Mouse (Mus musculus) thymus, postnatal 25 days (tissue): ENCODE results near the gene Bicd1.
A peak's percentile ranks its signal among the peaks of the same experiment; 100 is the strongest.
"Not testable (repeated sequence)": the region's sequence is repeated elsewhere in the genome, so short reads cannot be mapped to it uniquely, and the experiment has no call there.

Experiments
- DNase-seq: peaks from one replicate; pipeline ENCODE4 v3.0.0; 2022

Gene Bicd1

DNA sequence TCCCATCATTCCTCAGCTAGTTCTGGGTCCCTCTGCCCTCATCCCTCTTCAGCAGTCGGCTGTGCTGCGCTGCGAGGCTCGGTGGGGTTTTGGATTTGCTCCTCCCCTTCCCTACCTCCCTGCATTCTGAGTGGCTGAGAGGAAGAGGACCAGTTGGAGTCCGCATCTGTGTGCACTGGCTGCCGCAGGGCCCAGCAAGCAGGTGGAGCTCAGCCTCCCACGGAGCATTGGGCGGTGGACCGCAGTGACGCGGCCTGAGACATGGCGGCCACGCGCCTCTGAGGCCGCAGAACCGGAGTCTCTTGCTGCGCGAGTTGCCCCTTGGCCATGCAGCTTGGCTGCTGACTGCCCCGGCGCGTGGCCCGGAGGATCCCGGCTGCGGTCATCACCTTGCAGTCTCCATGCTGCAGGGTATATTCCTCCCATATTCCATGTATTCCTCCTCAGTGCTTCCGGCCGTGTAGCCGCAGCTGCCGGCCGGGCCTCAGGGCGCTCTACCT, at the start of gene Bicd1:
Gene Bicd1, plus strand, starts transcription at position 54 of the 500 bp plus-strand sequence.
- DNase-seq: peak; percentile 20

DNA sequence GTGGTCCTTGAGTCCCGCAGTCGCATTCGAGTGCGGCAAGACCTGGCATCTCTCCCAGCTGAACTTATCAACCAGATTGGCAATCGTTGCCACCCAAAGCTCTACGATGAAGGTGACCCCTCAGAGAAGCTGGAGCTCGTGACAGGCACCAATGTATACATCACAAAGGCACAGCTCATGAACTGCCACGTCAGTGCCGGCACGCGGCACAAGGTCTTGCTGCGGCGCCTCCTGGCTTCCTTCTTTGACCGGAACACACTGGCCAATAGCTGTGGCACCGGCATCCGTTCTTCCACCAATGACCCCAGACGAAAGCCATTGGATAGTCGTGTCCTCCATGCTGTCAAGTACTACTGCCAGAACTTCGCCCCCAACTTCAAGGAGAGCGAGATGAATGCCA, 46.2 kb upstream of the Bicd1 start:
- not testable (repeated sequence) for DNase-seq

DNA sequence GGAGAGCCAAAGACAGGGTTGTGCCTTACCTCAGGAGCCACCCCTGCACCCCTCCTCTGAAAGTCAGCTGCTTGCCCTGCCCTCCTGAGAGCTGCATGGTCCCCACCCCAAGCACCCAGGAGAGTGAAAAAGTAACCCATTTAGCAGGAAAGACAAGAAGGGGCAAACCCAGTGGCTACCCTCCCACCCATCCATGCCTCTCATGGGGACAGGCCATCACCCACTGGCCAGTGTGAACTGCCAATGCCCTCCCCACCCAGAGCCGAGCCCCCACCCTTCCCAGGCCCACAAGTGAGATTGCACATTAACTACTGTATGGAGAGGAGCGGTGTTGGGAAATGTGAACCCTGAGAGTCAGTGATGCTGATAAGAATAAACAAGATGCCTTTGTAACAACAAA, 42.7 kb upstream of the Bicd1 start:
- DNase-seq: not testable (repeated sequence)

DNA sequence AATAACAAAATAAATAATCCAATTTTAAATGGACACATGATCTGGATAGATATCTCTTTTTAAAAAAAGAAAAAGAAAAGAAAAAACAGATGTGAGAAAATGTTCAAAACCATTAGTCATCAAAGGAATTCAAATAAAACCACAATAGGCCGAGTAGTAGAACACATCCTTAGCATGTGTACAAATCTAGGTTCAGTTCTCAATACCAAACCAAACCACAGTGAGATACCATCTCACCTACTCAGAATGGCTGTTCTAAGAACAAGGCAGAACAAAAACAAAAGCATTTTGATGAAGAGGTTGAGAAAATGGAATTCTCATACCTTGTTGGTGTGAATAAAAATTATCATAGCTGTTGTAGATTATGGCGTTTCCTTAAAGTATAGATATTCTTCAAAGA, 42.3 kb upstream of the Bicd1 start:
- no peak for DNase-seq

DNA sequence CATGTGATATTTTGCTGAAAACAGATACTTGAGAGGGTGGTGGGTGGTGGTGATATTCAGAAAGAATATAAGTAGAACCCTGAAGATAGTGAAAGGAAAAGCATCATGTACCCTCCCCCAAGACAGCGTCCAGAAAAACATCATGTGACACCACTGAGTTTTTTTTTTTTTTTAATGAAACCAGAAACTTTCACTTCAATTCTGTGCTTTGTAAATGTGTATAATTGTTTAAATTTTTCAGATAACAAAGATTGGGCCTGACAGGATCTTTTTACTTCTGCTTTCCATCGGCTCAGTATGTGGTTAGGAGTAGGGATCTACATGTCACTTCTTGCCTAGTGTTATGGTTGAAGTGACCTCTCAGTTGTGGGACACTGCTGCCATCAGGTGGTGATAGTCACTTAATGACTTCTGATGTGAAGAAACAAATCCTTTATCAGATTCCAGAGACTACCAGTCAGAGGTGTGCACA, 33.7 kb upstream of the Bicd1 start:
- peak; percentile 75 for DNase-seq

DNA sequence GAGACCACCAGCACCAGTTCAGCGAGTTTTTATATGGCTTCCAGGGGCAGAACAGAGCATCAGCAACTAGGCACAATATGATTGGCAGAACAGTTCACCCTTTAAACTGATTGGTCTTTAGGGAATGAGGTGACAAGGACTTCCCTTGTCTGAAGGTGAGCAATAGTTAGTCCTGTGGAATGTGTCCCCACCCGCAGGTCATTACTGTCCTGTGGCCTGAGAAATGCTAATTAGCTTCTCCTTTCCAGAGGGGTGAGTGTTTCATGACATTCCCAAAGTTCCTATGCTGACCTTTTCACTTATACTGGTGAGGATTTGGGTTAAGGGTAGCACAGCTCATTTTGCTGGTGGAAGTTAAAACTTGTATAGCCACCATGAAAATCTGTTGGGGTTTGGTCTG, 25.2 kb upstream of the Bicd1 start:
- no peak for DNase-seq

DNA sequence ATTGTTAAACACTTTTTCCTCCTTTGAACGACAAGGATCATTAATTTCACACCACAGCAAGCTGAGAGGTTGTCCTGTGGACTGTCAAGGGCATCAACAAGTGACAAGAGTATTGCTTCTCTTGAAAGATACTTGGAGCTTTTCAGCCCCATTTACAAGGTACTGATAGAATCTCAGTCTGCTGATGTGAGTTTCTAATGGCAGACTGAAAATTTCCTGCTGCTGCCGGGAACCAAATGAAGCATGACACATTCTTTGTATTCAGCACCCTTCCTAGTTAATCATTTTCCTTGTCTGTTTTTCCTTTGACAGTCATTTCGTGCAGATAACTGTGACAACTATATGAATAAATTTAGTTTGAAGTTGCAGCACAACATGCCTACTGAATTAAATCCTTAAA, 22.3 kb upstream of the Bicd1 start:
- DNase-seq: no peak

DNA sequence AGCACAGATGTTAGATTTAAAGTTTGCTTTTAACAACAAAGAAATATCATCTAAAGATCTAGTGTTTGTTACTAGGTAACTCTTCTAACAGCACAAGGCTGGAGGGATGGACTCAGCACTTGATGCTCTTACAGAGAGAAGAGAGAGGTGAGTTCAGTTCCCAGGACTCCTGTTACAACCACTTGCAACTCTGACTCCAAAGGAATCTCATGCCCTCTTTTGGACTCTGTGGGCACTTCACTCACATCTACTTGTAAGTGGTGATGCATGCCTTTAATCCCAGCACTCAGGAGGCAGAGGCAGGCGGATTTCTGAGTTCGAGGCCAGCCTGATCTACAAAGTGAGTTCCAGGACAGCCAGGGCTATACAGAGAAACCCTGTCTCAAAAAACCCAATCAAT, 19.1 kb upstream of the Bicd1 start:
- DNase-seq: not testable (repeated sequence)

DNA sequence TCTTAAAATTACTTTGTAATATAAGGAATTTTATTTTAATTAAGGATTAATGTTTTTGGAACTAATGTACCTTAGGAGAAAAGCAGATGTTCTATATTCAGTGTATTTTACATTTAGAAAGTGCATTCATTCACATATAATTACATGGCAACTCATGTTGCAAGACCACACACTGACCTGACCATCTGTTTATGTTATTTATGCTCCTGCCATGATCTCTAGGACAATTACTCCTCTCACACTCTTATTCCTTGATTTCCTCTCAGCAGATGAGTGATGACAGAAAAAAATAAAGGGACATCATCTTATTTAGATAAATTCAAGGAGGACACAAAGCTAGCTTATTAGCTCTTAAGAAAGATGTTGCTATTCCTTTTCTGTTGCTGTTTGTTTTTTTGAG, 9.3 kb upstream of the Bicd1 start:
- no peak for DNase-seq

DNA sequence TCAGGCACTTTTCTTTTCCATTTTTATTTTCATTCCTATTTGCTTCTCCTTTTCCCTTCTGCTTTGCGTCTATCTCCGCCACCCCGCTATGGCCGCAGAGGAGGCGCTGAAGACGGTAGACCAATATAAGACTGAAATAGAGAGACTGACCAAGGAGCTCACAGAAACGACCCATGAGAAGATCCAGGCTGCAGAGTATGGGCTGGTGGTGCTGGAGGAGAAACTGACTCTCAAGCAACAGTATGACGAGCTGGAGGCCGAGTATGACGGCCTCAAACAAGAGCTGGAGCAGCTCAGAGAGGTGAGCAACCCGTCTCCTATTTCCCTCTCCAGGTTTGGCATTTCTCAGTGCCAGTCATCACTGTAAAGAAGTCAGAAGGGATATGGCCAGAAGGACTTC, 655 bp downstream of the Bicd1 start:
- no peak for DNase-seq

DNA sequence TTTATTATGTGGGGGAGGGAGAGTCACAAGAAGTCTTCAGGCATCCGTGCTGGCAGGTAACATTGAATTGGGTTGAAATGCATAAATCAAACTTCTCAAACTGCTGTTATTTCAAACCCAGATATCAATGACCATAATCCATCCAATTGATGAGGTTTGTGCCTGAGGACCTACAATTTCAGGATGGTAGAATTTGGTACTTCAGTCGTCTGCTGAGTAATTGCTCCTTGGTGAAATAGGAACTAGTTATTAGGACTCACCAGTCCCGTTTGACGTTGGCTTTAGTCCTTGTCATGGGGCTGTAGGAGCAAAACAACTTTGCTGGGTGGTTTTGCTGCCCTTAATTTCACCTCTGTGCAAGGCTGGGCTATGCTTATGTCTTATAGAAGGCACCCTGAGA, 1.2 kb downstream of the Bicd1 start:
- no peak for DNase-seq

DNA sequence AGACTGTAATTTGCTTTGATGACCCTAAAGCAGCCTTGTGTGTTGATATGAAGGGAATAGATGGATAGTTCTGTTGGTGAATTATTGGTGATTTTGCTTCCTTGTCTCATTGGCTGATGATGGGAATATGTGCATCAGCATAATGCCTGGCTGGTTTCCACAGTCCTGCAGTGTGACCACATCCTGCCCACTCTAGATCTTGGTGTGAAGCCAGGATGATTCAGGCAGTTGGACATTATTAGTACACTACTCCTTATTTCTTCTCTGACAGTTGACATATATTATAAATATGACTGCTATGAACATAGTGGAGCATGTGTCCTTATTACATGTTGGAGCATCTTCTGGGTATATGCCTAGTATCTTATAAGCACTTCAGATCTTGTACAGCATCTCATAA, 4.6 kb downstream of the Bicd1 start:
- no peak for DNase-seq

DNA sequence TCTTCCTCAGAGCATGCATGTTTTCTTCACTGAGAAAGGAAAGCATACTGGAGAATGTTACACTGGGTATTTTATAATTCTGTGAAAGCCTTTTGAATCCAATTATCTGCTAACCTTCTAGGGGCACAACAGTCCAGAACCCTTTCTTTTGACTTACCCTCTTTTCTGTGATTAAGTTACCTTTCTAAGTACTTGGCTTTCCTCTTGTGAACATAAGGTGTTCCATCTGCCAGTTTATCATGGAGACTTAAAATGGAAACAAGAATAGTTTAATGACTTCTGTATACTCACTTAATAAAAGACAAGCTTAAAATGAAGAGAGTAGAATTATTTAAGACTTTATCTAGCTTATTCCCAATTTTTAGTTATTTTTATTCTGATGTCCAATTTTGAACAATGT, 16.1 kb downstream of the Bicd1 start:
- DNase-seq: no peak

DNA sequence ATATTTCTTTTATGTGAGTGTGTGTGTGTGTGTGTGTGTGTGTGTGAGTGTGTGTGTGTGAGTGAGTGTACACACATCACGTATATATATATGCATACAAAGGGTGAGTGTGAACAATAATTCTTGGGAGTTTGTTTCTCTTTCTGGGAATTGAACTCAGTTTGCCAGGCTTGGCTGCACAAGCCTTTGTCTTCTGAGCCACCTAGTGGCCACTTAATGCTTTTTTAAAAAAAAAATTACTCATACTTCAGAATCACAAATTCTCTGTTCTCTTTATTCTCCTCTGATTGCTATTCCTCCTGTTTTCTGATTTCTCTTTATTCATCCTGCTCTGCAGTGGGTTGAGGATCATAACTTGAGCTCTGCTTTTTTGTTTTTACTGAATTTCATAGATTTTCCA, 30.5 kb downstream of the Bicd1 start:
- DNase-seq: no peak

DNA sequence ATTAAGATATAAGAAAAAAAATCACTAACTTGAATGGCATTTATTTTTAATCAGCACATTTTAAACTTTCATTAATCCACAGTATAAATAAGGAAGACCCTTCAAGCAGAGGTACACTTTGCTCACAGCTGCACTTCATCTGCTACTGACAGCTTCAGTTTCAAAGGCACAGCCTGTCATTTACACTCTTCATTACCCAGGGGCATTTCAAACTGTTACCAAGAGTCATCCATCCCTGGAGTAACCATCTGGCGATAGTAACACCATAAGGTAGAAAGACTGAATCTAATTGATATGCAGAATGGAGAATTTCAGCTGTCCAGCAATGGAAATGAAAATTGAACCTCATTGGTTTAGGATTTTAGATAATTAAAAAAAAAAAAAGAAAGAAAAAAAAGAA, 34.2 kb downstream of the Bicd1 start:
- DNase-seq: no peak

DNA sequence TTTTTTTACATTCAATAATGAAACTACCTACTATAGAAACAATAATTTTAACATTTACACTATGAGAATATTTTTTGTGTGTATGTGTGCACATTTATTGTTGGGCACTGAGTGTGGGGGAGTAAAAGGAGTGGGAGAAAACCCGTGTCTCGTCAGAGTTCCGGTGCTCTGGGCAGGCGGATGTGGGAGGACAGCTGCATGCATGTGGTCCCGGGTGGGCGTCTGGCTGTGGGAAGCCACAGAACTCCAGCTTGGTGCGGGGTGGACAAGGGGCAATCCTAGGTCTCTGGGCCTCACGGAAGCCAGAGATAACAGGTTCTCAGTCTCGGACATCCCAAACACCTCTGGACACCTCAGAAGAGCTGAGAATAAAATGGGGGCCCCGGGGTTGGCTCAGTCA, 37.2 kb downstream of the Bicd1 start:
- DNase-seq: no peak

DNA sequence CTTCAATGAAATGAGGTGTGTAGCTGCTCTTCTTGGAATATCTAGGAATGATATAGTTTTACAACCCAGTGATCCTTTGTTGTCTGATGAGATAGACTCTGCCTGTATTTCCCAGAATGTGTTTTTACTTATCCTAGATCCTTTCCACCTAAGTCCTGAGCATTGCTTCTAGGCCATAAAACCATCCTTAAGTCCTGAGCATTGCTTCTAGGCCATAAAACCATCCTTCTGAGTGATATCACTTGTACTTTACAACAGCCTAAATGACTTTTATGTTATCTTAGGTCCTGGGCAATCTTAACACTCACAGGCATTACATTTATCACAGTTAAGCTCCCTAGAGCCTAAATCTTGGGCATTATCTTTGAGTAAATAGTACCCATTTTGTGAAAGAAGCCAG, 48.6 kb downstream of the Bicd1 start:
- DNase-seq: no peak

DNA sequence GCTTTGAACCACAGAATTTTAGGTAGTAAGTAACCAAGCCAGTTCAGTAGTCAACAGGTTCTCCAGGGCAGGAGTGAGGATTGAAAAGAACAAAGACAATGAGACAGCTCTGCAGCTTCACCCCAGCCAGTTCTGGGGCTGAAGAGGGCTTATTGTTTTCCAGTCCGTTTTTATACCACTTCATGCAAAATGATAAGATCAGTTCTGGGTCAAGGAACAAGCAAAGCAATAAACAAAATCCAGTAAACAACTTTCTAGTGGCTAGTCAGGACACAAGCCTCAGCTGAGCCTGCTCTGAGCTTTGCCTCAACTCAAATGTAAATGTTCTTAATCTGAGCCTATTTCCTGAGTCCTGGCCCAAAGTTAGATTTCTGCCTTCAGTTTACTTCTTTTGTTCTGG, 52.3 kb downstream of the Bicd1 start:
- no peak for DNase-seq

DNA sequence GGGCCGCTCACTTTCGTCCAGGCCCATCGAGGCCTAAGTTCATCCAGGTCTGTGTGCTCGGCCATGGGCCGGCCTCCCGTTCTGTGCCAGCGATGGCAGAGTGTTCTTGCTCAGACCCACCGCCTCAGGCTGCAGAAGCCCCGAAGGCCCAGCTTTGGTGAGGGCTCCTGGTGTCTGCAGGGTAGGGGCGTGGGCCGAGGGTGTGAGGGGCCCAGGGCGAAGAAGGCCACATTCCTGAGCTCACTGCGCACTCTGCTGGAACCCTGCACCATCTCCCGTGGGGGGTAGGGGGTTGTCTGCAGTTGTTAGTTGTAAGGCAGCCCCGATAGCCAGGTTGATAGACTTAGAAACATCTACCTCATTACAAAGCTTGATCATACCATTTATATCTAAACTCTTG, 62.8 kb downstream of the Bicd1 start:
- DNase-seq: no peak

DNA sequence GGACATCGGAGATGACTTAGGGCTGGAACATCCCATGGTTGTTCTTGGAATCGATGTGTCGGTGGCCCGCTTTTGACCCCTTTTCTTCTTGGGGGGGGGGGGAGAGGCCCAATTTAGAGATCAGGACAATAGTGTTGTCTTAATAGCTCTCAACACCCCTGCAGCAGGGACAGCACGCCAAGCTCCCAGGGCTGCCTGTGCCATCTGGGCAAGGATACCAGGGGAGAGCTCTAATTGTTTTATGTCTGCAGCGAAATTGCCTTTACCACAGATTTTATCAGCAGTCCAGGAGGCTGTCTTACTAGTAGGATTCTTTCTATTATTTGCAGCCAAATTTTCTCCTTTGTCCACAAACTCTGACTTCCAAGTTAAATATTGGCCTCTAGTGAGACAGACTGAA, 63.8 kb downstream of the Bicd1 start:
- not testable (repeated sequence) for DNase-seq

DNA sequence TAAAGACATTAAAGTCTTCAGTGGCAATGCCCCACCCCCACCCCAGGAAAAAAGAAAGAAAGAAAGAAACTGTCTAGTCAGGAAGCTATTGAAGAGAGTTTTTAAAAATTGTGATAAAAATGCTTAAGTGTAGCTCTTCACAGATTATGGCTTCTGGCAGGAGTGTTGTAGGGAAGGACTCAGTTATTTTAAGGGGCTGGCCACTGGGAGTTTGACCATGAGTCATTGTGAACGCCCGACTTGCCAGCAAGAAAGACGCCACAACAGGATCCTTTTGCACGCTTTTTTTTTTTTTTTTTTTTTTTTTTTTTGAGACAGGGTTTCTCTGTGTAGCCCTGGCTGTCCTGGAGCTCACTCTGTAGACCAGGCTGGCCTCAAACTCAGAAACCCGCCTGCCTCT, 73.2 kb downstream of the Bicd1 start:
- not testable (repeated sequence) for DNase-seq

DNA sequence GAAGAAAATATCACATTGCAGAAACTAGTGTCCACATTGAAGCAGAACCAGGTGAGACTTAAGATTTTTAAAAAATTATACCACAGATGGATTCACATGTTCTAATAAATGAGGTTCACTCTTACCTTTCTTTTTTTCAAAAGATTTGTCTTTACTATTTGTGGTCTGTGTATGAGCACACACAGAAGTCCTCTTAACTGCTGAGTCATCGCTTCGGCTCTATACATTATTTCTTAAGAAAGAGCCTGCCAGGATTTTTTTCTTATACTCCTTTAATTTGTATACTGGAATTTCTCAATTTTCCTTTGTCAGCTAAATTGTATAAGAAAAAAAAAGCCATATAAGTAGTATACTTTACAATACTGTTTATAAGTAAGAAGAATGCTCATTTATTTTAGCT, 86.0 kb downstream of the Bicd1 start:
- no peak for DNase-seq

DNA sequence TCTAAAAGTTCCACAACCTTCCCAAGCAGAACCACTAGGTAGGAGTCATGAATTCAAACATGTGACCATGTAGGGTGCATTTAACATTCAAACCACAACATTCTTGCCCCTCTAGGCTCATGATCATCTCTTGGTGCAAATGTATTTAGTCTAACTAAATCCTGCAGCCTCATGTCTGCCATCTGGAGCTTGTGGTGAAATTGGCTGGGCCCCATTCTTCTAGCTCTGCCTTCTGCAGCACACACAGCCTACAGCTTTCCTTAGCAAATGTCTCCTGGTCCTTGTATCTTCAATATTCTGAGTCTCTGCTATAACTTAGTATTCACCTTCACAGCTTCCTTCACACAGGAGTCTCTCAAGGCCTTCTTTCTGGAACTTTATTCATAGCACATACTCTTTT, 87.2 kb downstream of the Bicd1 start:
- DNase-seq: no peak

DNA sequence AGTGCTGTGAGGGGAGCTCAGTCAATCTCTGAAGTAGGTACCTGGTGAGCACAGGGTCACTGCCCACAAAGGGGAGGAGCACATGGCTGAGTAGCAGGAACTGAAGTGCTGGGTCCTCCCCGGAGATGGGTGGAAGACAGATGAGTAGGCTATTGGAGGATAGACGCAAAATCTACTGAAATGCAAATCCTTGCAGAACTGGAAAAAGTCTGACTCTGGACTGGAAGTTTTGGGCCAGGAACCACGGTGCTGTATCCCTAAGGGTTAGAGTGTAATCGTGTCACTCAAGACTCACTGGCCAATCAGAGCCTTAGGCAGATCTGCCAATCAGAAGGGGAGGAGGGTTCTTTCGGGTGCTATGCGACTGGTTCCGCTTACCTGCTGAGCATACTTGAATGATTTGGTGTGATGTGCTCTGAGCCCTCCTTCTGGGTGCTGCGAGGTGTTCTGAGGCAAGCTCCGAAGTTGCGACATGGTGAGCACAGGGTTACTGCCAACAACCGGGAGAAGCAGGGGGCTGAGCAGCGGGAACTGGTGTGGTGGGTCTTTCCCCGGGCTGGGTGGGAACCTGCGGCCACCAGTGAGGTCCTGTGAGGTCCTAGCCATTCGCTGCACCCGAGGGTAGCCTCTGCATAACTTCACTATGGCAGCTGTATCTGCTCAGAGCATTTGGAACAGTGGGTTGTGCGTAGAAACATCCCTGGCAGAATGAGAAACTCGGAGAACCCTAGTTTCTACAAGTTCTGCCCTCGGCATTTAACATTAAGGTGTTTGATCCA, 157.2 kb downstream of the Bicd1 start:
- DNase-seq: peak; percentile 12

DNA sequence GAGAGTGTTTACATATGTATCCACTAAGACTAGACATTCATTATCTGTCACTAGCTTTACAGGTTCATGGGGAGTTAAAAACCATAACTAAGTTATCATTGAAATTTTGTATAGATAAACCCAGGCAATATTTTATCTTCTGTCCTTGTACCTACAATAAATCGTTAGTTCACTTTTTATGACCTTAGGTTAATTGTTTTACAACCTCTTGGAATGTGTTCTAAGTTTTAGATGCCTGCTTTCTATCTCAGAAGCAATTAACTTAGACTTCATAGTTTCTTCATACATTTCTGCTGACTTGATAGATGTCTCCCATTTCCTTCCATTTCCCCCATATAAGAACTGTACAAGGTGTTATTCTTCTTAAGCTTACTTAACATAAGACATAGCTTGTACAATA, 158.5 kb downstream of the Bicd1 start:
- no peak for DNase-seq
